Mouse (Mus musculus) limb, embryonic 14.5 days (tissue): Measurements from ENCODE around the gene Pus10. TPM values are rescaled to one million over a fixed set of nuclear protein-coding genes. Genes with fewer than 3 reads are reported as not detected.
A peak's percentile ranks its signal among the peaks of the same experiment; 100 is the strongest.

Experiments used
- ATAC-seq: fragments of 200-750 bp; cut with Nextera tagmentation; 2 replicates; pipeline ENCODE4 v1.8.0; 2017; ENCODE audit warnings: low read depth, moderate number of reproducible peaks, moderate TSS enrichment; ENCODE audit not compliant: low FRiP score
- DNase-seq: peaks from one replicate; pipeline ENCODE4 v3.0.0-alpha.2; 2015; ENCODE audit warnings: low spot score
- H3K27ac ChIP-seq: fragments of 300-500 bp; sonication (generic); replicated peaks from 2 replicates; pipeline ENCODE4 v1.5.1; 2014; ENCODE audit warnings: low read depth, mild to moderate bottlenecking, low read length, moderate library complexity, mixed read lengths
- H3K27me3 ChIP-seq: fragments of 300-500 bp; sonication (generic); 2 replicates; pipeline ENCODE4 v1.6.1; 2014; ENCODE audit warnings: low read length, mixed read lengths; ENCODE audit not compliant: control insufficient read depth, insufficient read depth
- H3K36me3 ChIP-seq: fragments of 300-500 bp; sonication (generic); 2 replicates; pipeline ENCODE4 v1.6.1; 2014; ENCODE audit warnings: mild to moderate bottlenecking, low read length, moderate library complexity, mixed read lengths; ENCODE audit not compliant: control insufficient read depth, insufficient read depth
- H3K4me1 ChIP-seq: fragments of 300-500 bp; sonication (generic); 2 replicates; pipeline ENCODE4 v1.6.1; 2014; ENCODE audit warnings: antibody characterized with exemption, low read length, mixed read lengths; ENCODE audit not compliant: control insufficient read depth, insufficient read depth
- H3K4me2 ChIP-seq: fragments of 300-500 bp; sonication (generic); replicated peaks from 2 replicates; pipeline ENCODE4 v1.6.1; 2014; ENCODE audit warnings: low read depth, mild to moderate bottlenecking, low read length, moderate library complexity; ENCODE audit not compliant: severe bottlenecking
- H3K4me3 ChIP-seq: fragments of 300-500 bp; sonication (generic); replicated peaks from 2 replicates; pipeline ENCODE4 v1.5.1; 2014; ENCODE audit warnings: low read length
- H3K9ac ChIP-seq: fragments of 300-500 bp; sonication (generic); 2 replicates; pipeline ENCODE4 v1.6.1; 2014; ENCODE audit warnings: mild to moderate bottlenecking, low read depth, low read length, moderate library complexity; ENCODE audit not compliant: severe bottlenecking
- H3K9me3 ChIP-seq: fragments of 300-500 bp; sonication (generic); 2 replicates; pipeline ENCODE4 v1.6.1; 2016; ENCODE audit warnings: low read length; ENCODE audit not compliant: control insufficient read depth
- POLR2A ChIP-seq: fragments of 200-500 bp; IDR thresholded peaks from 2 replicates; pipeline ENCODE4 v1.8.0; 2012; ENCODE audit warnings: inconsistent platforms, mild to moderate bottlenecking, moderate library complexity, borderline replicate concordance; ENCODE audit not compliant: insufficient read depth, insufficient read length; ENCODE audit errors: extremely low read depth
- WGBS: fragments of 180-500 bp; shearing (Covaris S2); extraction: QIAGEN DNeasy Blood & Tissue Kit; methylation state at CpG from one replicate; pipeline ENCODE4 v1.1.7; 2014; 5-methylcytosine and 5-hydroxymethylcytosine counted together
- polyA plus RNA-seq, 2 experiments: library from polyadenylated mRNA; depleted of rRNA in 1 of 2; stranded (reverse) in 1 of 2; unstranded in 1 of 2; fragments of >200 nt; fragmentation: Nextera tagmentation in 1 of 2; extraction: Ambion mirVana in 1 of 2; gene quantifications; 2 replicates each; pipeline versions ENCODE4 v1.2.1 to v1.2.3; 2012 to 2014

Gene Pus10
- polyA plus RNA-seq, 2 experiments = 14.4 to 23.5 TPM

GRCm38 (mm10) chr11:23769686-23770509, 104.4 kb downstream of the Pus10 start:
- no peak for TF ChIP-seq POLR2A
- DNase-seq (no peak), ATAC-seq (no peak)
- H3K4me1 ChIP-seq = no peaks in the 10 kb centered on the region
- H3K9me3 ChIP-seq = no peaks in the 10 kb centered on the region
- peak overlapping the region; percentile 89; the same call in 1 of the 2 replicates for H3K27ac ChIP-seq
- WGBS = 2% methylated on average over 25 of the region's 25 CpGs
- no peaks in the 10 kb centered on the region for H3K36me3 ChIP-seq
- peaks cover 5% of the 10 kb centered on the region; the same call in 1 of the 2 replicates for H3K27me3 ChIP-seq
- peak overlapping the region; percentile 81 for H3K4me3 ChIP-seq
- peak overlapping the region; percentile 77 for H3K9ac ChIP-seq
- peak overlapping the region; percentile 79 for H3K4me2 ChIP-seq

GRCm38 (mm10) chr11:23770510-23770759, 105.0 kb downstream of the Pus10 start:
- H3K4me2 ChIP-seq = peak overlapping the region; percentile 79
- H3K27ac ChIP-seq = peak overlapping the region; percentile 89
- H3K4me3 ChIP-seq = peak overlapping the region; percentile 81
- no peaks in the 10 kb centered on the region for H3K9me3 ChIP-seq
- DNase-seq = no peak
- peaks cover 5% of the 10 kb centered on the region; the same call in 1 of the 2 replicates for H3K27me3 ChIP-seq
- H3K9ac ChIP-seq = peak overlapping the region; percentile 77
- H3K36me3 ChIP-seq = no peaks in the 10 kb centered on the region
- no peak for TF ChIP-seq POLR2A
- WGBS = under 1% methylated on average over 24 of the region's 24 CpGs
- no peaks in the 10 kb centered on the region for H3K4me1 ChIP-seq
- ATAC-seq = no peak

GRCm38 (mm10) chr11:23770760-23771506, 105.5 kb downstream of the Pus10 start, which contains the start of gene Rel:
TSS of gene Rel (minus strand) at chr11:23770970.
- Histone ChIP-seq H3K4me1 (no peaks in the 10 kb centered on the region), H3K9me3 (no peaks in the 10 kb centered on the region), H3K4me2 (peak within 1 kb of the TSS; percentile 79), H3K4me3 (peak within 1 kb of the TSS; percentile 81), H3K9ac (peak within 1 kb of the TSS; percentile 77), H3K27me3 (peaks cover 5% of the 10 kb centered on the region; the same call in 1 of the 2 replicates), H3K27ac (peak within 1 kb of the TSS; percentile 89), H3K36me3 (no peaks in the 10 kb centered on the region)
- 0 out of 2 replicates have a peak, but pooled peaks have one; percentile 51 for TF ChIP-seq POLR2A
- ATAC-seq = peak; percentile 94
- WGBS = 1% methylated on average over 54 of the region's 88 CpGs
- peak; percentile 86 for DNase-seq

GRCm38 (mm10) chr11:23771507-23772097, 106.1 kb downstream of the Pus10 start:
- H3K4me3 ChIP-seq = peak overlapping the region; percentile 81
- no peak for TF ChIP-seq POLR2A
- no peaks in the 10 kb centered on the region for H3K9me3 ChIP-seq
- peaks cover 5% of the 10 kb centered on the region; the same call in 1 of the 2 replicates for H3K27me3 ChIP-seq
- ATAC-seq (peak; percentile 31), DNase-seq (no peak)
- H3K36me3 ChIP-seq = no peaks in the 10 kb centered on the region
- H3K9ac ChIP-seq = peak overlapping the region; percentile 77
- WGBS = 6% methylated on average over 21 of the region's 21 CpGs
- no peaks in the 10 kb centered on the region for H3K4me1 ChIP-seq
- peak overlapping the region; percentile 89 for H3K27ac ChIP-seq
- peak overlapping the region; percentile 79 for H3K4me2 ChIP-seq

GRCm38 (mm10) chr11:23772471-23772870, 107.0 kb downstream of the Pus10 start:
- no peak overlapping the region for H3K4me2 ChIP-seq
- 25% methylated on average over 1 of the region's 1 CpGs for WGBS
- H3K27ac ChIP-seq = no peak overlapping the region
- H3K36me3 ChIP-seq = no peaks in the 10 kb centered on the region
- no peak overlapping the region for H3K9ac ChIP-seq
- H3K4me1 ChIP-seq = no peaks in the 10 kb centered on the region
- no peak overlapping the region for H3K4me3 ChIP-seq
- DNase-seq = no peak
- no peak for TF ChIP-seq POLR2A
- no peak for ATAC-seq
- peaks cover 5% of the 10 kb centered on the region; the same call in 1 of the 2 replicates for H3K27me3 ChIP-seq
- no peaks in the 10 kb centered on the region for H3K9me3 ChIP-seq
